Mouse (Mus musculus) liver, embryonic 12.5 days (tissue): ENCODE results near the gene Lclat1. TPM values are rescaled to one million over a fixed set of nuclear protein-coding genes. Genes with fewer than 3 reads are reported as not detected.
"Not testable (repeated sequence)": the region's sequence is repeated elsewhere in the genome, so short reads cannot be mapped to it uniquely, and the experiment has no call there.

Source experiments
- ATAC-seq: fragments of 200-750 bp; cut with Nextera tagmentation; 2 replicates; pipeline ENCODE4 v1.8.0; 2017; ENCODE audit warnings: moderate number of reproducible peaks, mild to moderate bottlenecking, moderate library complexity
- H3K27ac ChIP-seq: fragments of 300-500 bp; sonication (generic); 2 replicates; pipeline ENCODE4 v1.5.1; 2016; ENCODE audit warnings: mild to moderate bottlenecking
- H3K27me3 ChIP-seq: fragments of 300-500 bp; sonication (generic); replicated peaks from 2 replicates; pipeline ENCODE4 v1.6.1; 2016; ENCODE audit warnings: mild to moderate bottlenecking, moderate library complexity
- H3K36me3 ChIP-seq: fragments of 300-500 bp; sonication (generic); 2 replicates; pipeline ENCODE4 v1.6.1; 2016; ENCODE audit warnings: mild to moderate bottlenecking, moderate library complexity
- H3K4me1 ChIP-seq: fragments of 300-500 bp; sonication (generic); 2 replicates; pipeline ENCODE4 v1.6.1; 2016
- H3K4me2 ChIP-seq: fragments of 300-500 bp; sonication (generic); 2 replicates; pipeline ENCODE4 v1.6.1; 2016; ENCODE audit warnings: mild to moderate bottlenecking, moderate library complexity
- H3K4me3 ChIP-seq: fragments of 300-500 bp; sonication (generic); 2 replicates; pipeline ENCODE4 v1.5.1; 2016; ENCODE audit warnings: mild to moderate bottlenecking, moderate library complexity
- H3K9ac ChIP-seq: fragments of 300-500 bp; sonication (generic); 2 replicates; pipeline ENCODE4 v1.6.1; 2016; ENCODE audit warnings: mild to moderate bottlenecking, moderate library complexity
- H3K9me3 ChIP-seq: fragments of 300-500 bp; sonication (generic); replicated peaks from 2 replicates; pipeline ENCODE4 v1.6.1; 2016; ENCODE audit warnings: mild to moderate bottlenecking, moderate library complexity
- WGBS: fragments of 180-500 bp; shearing (Covaris S2); methylation state at CpG from one replicate; pipeline ENCODE4 v1.1.7; 2016; ENCODE audit not compliant: insufficient replicate concordance; 5-methylcytosine and 5-hydroxymethylcytosine counted together
- polyA plus RNA-seq: library from polyadenylated mRNA; unstranded; fragments of >200 nt; fragmentation: Nextera tagmentation; extraction: Ambion mirVana; gene quantifications from 2 replicates; pipeline ENCODE4 v1.2.1, GENCODE M21; 2016

Lclat1 gene
- polyA plus RNA-seq, 1 experiment from 2014 or later = 4.5 TPM

DNA sequence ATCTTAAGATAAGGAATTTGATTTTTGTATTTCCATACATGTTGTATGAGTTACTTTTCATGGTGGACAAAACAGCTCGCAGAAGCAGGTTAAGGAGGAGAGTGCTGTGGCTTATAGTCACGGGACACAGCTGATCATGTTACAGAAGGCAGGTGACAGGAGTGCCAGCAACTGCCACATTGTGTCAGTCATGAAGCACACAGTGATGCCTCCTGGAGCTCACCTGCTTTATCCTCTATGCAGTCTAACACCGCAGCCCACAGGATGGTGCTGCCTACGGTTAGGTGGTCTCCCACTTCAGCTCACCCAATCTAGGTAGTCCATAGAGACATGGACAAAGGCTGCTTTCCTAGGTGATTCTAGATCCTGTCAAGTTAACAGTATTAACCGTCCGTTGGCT lies 11.4 kb downstream of the Lclat1 start:
- Histone ChIP-seq H3K4me1 (no peaks in the 10 kb centered on the region), H3K4me2 (no peak overlapping the region), H3K4me3 (no peak overlapping the region), H3K36me3 (no peaks in the 10 kb centered on the region), H3K27ac (no peak overlapping the region), H3K27me3 (no peaks in the 10 kb centered on the region), H3K9me3 (no peaks in the 10 kb centered on the region), H3K9ac (no peak overlapping the region)
- WGBS = 69% methylated on average over 6 of the region's 6 CpGs
- ATAC-seq = no peak

DNA sequence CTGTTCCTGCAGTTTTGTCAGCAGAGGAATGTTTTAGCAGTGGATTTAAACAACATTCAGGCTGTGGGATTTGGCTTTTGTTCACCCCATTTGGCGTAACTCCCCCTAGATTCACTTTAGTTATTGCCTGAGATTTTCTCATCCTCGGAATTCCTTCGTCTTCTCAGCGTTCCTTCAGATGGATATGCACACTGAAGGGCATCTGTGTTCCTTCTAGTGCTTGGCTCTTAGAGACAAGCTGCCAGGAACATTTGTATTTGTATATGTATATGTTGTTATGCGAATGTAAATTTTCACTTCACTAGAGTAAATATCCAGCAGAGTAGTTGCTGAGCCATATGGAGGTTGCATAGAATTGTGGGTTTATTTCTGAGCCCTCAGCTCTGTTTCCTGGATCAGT lies 12.8 kb downstream of the Lclat1 start:
- Histone ChIP-seq H3K36me3 (no peaks in the 10 kb centered on the region), H3K4me1 (no peaks in the 10 kb centered on the region), H3K27ac (no peak overlapping the region), H3K4me2 (no peak overlapping the region), H3K4me3 (no peak overlapping the region), H3K9ac (no peak overlapping the region), H3K27me3 (no peaks in the 10 kb centered on the region), H3K9me3 (no peaks in the 10 kb centered on the region)
- 80% methylated on average over 5 of the region's 5 CpGs for WGBS
- no peak for ATAC-seq

DNA sequence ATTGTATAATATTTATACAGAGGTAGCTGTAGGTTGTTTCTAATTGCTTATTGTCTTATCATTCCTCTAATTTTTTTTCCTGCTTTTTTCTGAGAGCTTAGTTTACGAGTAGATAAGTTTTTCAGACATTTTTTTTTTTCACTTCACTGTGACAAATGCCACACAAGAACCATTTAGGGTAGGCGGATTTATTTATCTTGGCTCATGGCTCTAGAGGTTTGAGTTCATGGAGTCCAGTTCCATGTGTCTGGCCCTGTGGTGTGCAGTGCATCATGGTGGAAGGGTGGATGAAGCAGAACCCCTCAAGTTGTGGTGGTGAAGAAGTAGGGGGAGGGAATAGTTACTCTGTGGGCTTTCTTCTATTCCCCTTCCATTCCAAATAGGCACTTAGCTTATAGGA lies 13.9 kb downstream of the Lclat1 start:
- H3K36me3 ChIP-seq = no peaks in the 10 kb centered on the region
- H3K9ac ChIP-seq = no peak overlapping the region
- no peak for ATAC-seq
- H3K4me3 ChIP-seq = no peak overlapping the region
- WGBS = 63% methylated on average over 2 of the region's 2 CpGs
- H3K4me1 ChIP-seq = no peaks in the 10 kb centered on the region
- no peaks in the 10 kb centered on the region for H3K27me3 ChIP-seq
- no peak overlapping the region for H3K27ac ChIP-seq
- H3K4me2 ChIP-seq = no peak overlapping the region
- no peaks in the 10 kb centered on the region for H3K9me3 ChIP-seq

DNA sequence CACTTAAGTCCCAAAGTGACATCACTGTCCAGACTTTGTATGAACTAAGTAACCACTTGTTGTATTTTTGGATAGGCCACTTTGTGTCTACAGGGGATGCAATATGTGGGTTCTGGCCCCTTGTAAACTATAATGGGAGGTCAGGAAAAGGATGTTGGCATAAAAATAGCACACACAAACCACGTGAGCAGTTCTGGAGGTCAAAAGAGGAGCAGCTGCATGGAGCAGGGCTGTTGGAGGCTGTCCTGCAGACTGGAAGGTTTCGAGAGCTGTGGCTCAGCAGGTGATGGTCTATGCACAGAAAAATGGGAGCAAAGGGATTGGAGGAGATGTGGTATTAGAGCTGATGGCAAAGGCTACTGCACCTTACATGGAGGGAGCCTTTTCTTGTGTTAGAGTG lies 18.6 kb downstream of the Lclat1 start:
- Histone ChIP-seq H3K4me2 (no peak overlapping the region), H3K4me3 (no peak overlapping the region), H3K27ac (no peak overlapping the region), H3K9me3 (no peaks in the 10 kb centered on the region), H3K27me3 (no peaks in the 10 kb centered on the region), H3K36me3 (no peaks in the 10 kb centered on the region), H3K4me1 (no peaks in the 10 kb centered on the region), H3K9ac (no peak overlapping the region)
- WGBS = 47% methylated on average over 2 of the region's 2 CpGs
- no peak for ATAC-seq

DNA sequence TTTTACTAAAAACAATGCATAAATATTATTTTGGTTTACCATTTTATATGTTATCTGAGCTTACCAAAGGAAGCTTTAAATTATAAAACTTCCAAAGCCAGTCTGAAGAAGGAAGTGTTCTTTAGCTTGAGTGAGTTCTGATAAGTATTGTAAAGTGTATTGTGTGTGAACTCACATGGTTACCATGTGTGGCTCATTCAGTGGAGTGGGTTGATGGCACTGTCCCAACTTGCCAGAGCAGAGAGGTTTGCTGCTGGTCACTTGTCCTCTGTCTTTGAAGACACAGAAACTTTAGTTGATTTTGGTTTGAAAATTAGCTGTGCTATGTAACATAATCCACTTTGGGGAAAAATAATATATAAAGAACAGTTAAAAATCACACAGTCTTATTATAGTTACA lies 19.1 kb downstream of the Lclat1 start:
- no peak overlapping the region for H3K27ac ChIP-seq
- no peak overlapping the region for H3K9ac ChIP-seq
- no peak overlapping the region for H3K4me3 ChIP-seq
- no peaks in the 10 kb centered on the region for H3K36me3 ChIP-seq
- ATAC-seq = no peak
- no peak overlapping the region for H3K4me2 ChIP-seq
- no peaks in the 10 kb centered on the region for H3K27me3 ChIP-seq
- no peaks in the 10 kb centered on the region for H3K9me3 ChIP-seq
- no peaks in the 10 kb centered on the region for H3K4me1 ChIP-seq

DNA sequence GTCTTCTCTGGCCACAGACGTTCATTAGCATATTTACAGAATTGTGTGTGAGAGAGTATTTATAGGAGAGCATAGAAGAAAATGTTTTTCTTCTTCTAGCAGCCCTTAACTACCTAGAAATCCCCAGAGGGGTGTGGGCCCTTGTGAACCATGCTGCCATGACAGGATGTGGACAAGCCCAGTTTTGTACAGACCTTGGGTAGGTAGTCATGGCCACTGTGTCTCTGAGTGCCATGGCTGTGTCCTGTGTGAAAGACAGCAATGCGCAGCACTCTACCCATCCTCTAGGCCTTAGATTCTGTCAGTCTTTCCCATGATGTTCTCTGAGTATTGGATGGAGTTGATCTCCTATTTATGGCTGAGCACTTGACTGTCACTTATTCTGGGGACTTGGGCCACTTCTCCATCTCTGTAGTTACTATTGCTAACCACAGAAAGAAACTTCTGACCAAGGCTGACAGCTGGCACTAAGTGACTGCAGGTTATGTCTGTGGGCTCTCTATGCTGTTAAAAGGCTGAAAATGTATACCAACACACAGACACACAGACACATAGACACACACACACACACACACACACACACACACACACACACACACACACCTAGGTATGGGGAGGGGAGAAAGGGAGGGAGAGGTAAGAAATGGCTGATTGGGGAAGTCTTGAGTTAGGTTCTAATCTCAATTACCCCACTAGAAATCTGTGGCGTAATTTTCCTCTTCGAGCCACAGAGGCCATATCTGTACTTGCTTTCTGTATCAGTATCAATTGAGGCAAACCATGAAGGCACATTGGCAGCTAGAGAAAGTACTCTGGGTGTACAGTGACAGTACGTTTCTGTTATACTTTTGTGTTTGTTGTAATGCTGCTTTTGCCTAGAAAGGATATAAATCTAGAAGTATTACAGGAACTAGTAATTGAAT lies 29.0 kb downstream of the Lclat1 start:
- ATAC-seq = no peak
- H3K4me2 ChIP-seq = no peak overlapping the region
- H3K9me3 ChIP-seq = no peaks in the 10 kb centered on the region
- no peak overlapping the region for H3K9ac ChIP-seq
- peaks cover 21% of the 10 kb centered on the region for H3K4me1 ChIP-seq
- H3K27me3 ChIP-seq = 0 out of 2 replicates have a peak, but pooled peaks cover 14% of the 10 kb centered on the region
- no peak overlapping the region for H3K4me3 ChIP-seq
- 52% methylated on average over 5 of the region's 5 CpGs for WGBS
- H3K36me3 ChIP-seq = no peaks in the 10 kb centered on the region
- no peak overlapping the region for H3K27ac ChIP-seq

DNA sequence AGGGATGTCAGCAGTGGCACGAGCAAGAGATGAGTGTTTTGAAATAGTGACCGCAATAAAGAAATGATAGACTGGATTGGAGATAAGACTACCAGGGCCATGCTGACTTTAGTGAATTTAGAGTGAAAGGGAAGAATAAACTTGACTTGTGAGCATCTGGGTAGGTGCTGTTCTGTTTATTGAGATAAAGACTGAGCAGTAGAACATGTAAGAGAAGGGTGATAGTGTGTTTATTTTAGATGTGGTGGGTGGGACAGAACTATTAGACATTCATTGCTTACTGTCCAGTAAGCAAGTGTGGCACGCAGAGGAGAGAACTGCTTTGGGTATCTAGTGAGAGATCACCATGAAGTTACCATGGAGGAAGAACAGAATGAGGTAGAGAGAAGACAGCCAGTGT lies 30.4 kb downstream of the Lclat1 start:
- H3K4me2 ChIP-seq = no peak overlapping the region
- ATAC-seq = peak; percentile 52; the same call in 1 of the 2 replicates
- no peak overlapping the region for H3K9ac ChIP-seq
- H3K36me3 ChIP-seq = no peaks in the 10 kb centered on the region
- WGBS = 59% methylated on average over 3 of the region's 3 CpGs
- peaks cover 33% of the 10 kb centered on the region for H3K4me1 ChIP-seq
- no peak overlapping the region for H3K4me3 ChIP-seq
- H3K27me3 ChIP-seq = 0 out of 2 replicates have a peak, but pooled peaks cover 14% of the 10 kb centered on the region
- no peaks in the 10 kb centered on the region for H3K9me3 ChIP-seq
- no peak overlapping the region for H3K27ac ChIP-seq

DNA sequence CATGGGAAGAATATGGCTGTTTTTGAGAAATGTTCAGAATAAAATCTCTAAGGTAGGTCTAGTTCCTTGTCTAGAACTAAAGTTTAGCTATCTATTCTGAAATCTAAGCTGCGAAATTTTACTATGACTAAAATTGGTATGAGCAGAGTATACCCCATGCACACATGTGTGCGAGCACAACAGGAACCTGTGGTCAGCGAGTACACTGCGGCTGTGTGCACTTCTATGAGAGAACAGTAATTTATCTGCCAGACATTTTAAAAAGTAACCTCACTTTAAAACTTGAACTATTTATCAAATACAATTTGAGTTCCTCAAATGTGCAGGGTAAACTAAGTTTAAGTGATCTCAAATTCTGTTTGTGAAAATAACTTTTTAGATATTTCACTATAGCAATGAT lies 34.2 kb downstream of the Lclat1 start:
- Histone ChIP-seq H3K36me3 (no peaks in the 10 kb centered on the region), H3K4me1 (peaks cover 31% of the 10 kb centered on the region), H3K27me3 (0 out of 2 replicates have a peak, but pooled peaks cover 5% of the 10 kb centered on the region), H3K4me3 (no peak overlapping the region), H3K9ac (no peak overlapping the region), H3K9me3 (no peaks in the 10 kb centered on the region), H3K4me2 (no peak overlapping the region), H3K27ac (no peak overlapping the region)
- ATAC-seq = 0 out of 2 replicates have a peak, but pooled peaks have one; percentile 40
- 26% methylated on average over 4 of the region's 4 CpGs for WGBS

DNA sequence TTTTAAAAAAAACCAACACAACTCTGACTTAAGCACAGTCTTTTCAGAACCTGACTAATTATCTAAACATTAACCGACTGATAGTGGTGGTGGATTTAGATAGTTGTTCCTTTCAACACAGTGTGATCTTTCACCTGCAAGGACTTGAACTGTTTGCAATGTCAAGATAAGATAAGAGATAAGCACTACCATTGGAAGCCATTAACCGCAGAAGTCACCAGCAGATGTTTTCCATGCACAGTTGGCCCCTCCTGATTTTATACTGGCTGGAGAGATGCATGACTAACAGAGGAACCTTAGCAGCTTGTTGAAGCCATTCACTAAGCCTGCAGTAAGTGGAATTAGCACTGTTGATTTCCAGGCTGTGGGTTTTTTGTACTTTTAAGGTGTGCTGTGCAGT lies 34.7 kb downstream of the Lclat1 start:
- peaks cover 27% of the 10 kb centered on the region for H3K4me1 ChIP-seq
- H3K9ac ChIP-seq = no peak overlapping the region
- H3K9me3 ChIP-seq = no peaks in the 10 kb centered on the region
- H3K36me3 ChIP-seq = no peaks in the 10 kb centered on the region
- ATAC-seq = peak; percentile 89
- 4% methylated on average over 2 of the region's 2 CpGs for WGBS
- H3K4me2 ChIP-seq = peak overlapping the region; percentile 37
- H3K27ac ChIP-seq = 0 out of 2 replicates have a peak overlapping the region, but pooled peaks have one; percentile 14
- H3K4me3 ChIP-seq = no peak overlapping the region
- 0 out of 2 replicates have a peak, but pooled peaks cover 5% of the 10 kb centered on the region for H3K27me3 ChIP-seq

DNA sequence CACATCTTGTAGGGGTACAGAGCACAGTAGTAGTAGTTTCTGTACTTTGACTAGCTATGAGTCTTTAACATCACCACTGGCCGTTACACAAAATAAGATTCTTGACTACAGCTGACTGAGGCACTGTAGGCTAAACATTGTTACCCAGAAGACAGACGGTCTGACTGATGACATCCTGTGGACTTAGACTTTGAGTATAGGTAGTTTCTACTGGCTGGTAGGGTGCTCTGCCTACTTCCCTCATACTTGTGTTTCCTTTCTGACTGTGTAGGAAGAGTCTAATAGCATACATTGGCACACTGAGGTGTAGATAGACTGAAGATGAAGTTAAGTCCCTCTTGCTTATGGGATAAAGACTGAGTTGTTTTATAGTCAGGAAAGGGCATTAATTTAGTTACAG lies 37.6 kb downstream of the Lclat1 start:
- peaks cover 13% of the 10 kb centered on the region for H3K4me1 ChIP-seq
- 77% methylated on average over 2 of the region's 2 CpGs for WGBS
- H3K9ac ChIP-seq = no peak overlapping the region
- 0 out of 2 replicates have a peak, but pooled peaks cover 3% of the 10 kb centered on the region for H3K27me3 ChIP-seq
- H3K27ac ChIP-seq = no peak overlapping the region
- H3K9me3 ChIP-seq = no peaks in the 10 kb centered on the region
- H3K36me3 ChIP-seq = no peaks in the 10 kb centered on the region
- H3K4me3 ChIP-seq = no peak overlapping the region
- ATAC-seq = no peak
- no peak overlapping the region for H3K4me2 ChIP-seq

DNA sequence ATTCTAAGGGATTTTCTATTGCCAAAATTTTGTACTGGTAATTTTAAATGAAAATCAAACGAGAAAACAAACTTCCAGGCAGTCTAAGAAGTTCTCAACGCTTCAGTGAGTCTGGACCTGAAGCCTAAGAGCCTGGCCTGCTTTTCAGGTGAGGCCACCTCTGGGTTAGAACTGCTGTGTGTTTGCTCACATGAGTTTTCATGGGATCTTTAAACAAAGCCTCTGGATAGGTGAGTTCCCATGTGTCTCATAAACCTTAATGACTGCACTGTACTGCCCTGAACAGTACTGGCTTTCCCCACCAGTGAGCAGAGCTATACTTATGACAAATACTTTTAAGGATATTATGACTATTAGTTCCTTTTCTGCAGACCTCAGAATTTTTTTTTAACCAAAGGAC lies 40.8 kb downstream of the Lclat1 start:
- no peak overlapping the region for H3K9ac ChIP-seq
- no peaks in the 10 kb centered on the region; the same call in 1 of the 2 replicates for H3K27me3 ChIP-seq
- no peaks in the 10 kb centered on the region for H3K9me3 ChIP-seq
- H3K36me3 ChIP-seq = no peaks in the 10 kb centered on the region
- H3K4me1 ChIP-seq = no peaks in the 10 kb centered on the region
- H3K27ac ChIP-seq = no peak overlapping the region
- H3K4me3 ChIP-seq = no peak overlapping the region
- no peak for ATAC-seq
- no peak overlapping the region for H3K4me2 ChIP-seq
- 65% methylated on average over 2 of the region's 2 CpGs for WGBS

DNA sequence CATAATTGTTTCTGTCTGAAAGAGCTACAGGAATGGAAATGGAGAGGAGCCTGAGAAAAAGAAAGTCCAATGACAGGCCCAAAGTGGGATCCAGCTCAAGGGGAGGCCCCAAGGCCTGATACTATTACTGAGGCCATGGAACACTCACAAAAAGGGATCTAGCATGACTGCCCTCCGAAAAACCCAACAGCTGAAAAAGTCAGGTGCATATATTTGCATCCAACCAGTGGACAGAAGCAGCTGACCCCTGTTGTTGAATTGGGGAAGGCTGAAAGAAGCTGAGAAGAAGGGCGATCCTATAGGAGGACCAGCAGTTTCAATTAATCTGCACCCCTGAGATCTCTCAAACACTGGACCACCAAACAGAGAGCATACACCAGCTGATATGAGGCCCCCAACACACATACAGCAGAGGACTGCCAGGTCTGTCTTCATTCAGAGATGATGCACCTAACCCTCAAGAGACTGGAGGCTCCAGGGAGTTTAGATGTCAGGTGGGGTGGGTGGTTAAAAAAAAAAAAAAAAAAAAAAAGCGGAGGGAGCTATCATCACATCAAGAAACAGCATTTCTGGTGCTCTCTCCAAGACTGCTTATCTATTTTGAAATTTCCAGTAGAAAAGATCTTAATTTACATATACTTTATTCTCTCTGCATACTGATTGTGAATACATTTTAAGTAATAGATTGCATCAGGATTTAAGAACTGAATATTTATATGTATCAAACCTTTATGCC lies 45.2 kb downstream of the Lclat1 start:
- not testable (repeated sequence) for H3K9me3 ChIP-seq, H3K4me2 ChIP-seq, H3K4me3 ChIP-seq, H3K36me3 ChIP-seq, H3K4me1 ChIP-seq, H3K27me3 ChIP-seq, H3K9ac ChIP-seq, ATAC-seq, H3K27ac ChIP-seq
- WGBS = 68% methylated on average over 3 of the region's 3 CpGs
